Mouse (Mus musculus) cerebellum, adult 11 months (tissue): ENCODE data around the gene Kctd19.

Source experiments
- DNase-seq: peaks from one replicate; pipeline ENCODE4 v3.0.0; 2022

Gene Kctd19

GRCm38 (mm10) chr8:105355179-105356024 lies 57.9 kb downstream of the Kctd19 start:
- DNase-seq, result no peak

GRCm38 (mm10) chr8:105354549-105354948 lies 58.8 kb downstream of the Kctd19 start:
- DNase-seq, result no peak

- peak; percentile 68 for DNase-seq
Measured at GRCm38 (mm10) chr8:105353583-105354135, 59.6 kb downstream of the Kctd19 start.

- no peak for DNase-seq
Measured at GRCm38 (mm10) chr8:105350186-105350585, 63.1 kb downstream of the Kctd19 start.

GRCm38 (mm10) chr8:105349096-105349771 lies 64.1 kb downstream of the Kctd19 start:
- peak; percentile 61 for DNase-seq

- DNase-seq, result peak; percentile 76
Measured at GRCm38 (mm10) chr8:105348450-105349095, 64.7 kb downstream of the Kctd19 start, which contains the start of gene Slc9a5. TSS of gene Slc9a5 (plus strand) at chr8:105348843.

- peak; percentile 91 for DNase-seq
Measured at GRCm38 (mm10) chr8:105347428-105348221, 65.7 kb downstream of the Kctd19 start, which contains the start of gene Fhod1. TSS of gene Fhod1 (minus strand) at chr8:105347953.

- DNase-seq, result peak; percentile 52
Measured at GRCm38 (mm10) chr8:105346611-105347427, 66.5 kb downstream of the Kctd19 start.

GRCm38 (mm10) chr8:105345061-105345975 lies 68.0 kb downstream of the Kctd19 start:
- no peak for DNase-seq

- no peak for DNase-seq
Measured at GRCm38 (mm10) chr8:105343791-105344574, 69.3 kb downstream of the Kctd19 start.

GRCm38 (mm10) chr8:105342768-105343167 lies 70.5 kb downstream of the Kctd19 start:
- no peak for DNase-seq

GRCm38 (mm10) chr8:105341399-105341798 lies 71.9 kb downstream of the Kctd19 start:
- DNase-seq, result no peak

- no peak for DNase-seq
Measured at GRCm38 (mm10) chr8:105339886-105340635, 73.2 kb downstream of the Kctd19 start.

GRCm38 (mm10) chr8:105338992-105339391 lies 74.3 kb downstream of the Kctd19 start:
- DNase-seq, result no peak

- no peak for DNase-seq
Measured at GRCm38 (mm10) chr8:105336373-105337130, 76.8 kb downstream of the Kctd19 start.
